ENCODE assay signal across 23 mouse cellular contexts in the genomic region with DNA sequence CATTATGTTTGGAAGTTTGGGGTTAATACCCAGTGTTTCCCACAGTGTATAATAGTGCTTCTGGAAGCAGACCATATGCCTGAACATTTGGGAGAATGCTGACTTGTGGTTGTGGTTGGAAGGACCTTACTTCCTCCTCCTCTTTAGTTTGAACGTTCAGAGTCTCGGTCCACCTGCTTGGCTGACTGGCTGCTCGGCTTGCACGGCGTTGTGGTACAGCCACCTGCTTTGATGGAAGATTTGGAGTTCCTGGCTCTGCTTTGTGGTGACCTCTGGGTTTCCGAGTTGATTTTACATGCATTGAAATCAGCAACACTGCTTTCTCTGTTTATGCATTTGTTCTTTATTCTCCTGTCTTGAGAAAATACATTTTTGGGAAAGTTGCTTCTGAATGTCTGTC.
A peak's percentile ranks its signal among the peaks of the same experiment; 100 is the strongest.
DNase-seq lines count a peak whose midpoint lies in the region; ATAC-seq and TF ChIP-seq lines count a peak whose summit lies in the region.
"Had no signal": no experiment of that assay in that cellular context is flagged by ENCODE, and none has a peak within 500 bp of the region (broad histone marks: within the 10 kb centered on the region; RNA-seq: fewer than 3 reads in every experiment).

No protein-coding gene starts in this region.

- in situ Hi-C loops in CH12.LX (cut with MboI; ENCODE audit: low pct_ligation_motif_present, low pct_unique_long_range_greater_than_20kb, low sequenced_read_pairs) = no loop called here

- TF ChIP-seq EP300 in CH12.LX (IDR thresholded peaks at IDR 0.05; ENCODE audit: low read length) = 0 out of 2 replicates have a peak, but pooled peaks have one; percentile 7

- TF ChIP-seq RAD21 in CH12.LX (IDR thresholded peaks at IDR 0.05; ENCODE audit: low read depth, low read length) = no peak

- no peak for TF ChIP-seq POLR2A in CH12.LX (IDR thresholded peaks at IDR 0.05; ENCODE audit: low read depth, low read length)

- peaks cover 5 to 53% of the 10 kb centered on the region in 2 experiments for H3K4me1 ChIP-seq in CH12.LX (ENCODE audit: control insufficient read depth in 1 of 2, insufficient read depth in 2 of 2)

- peaks cover 4 to 37% of the 10 kb centered on the region in 2 experiments for H3K36me3 ChIP-seq in CH12.LX (replicated peaks in 1 of 2; ENCODE audit: control insufficient read depth in 1 of 2, insufficient read depth in 1 of 2, low read length in 1 of 2)
- H3K36me3 ChIP-seq: forebrain, embryonic 15.5 days; heart, embryonic 10.5 days; hindbrain, embryonic 12.5 days; midbrain, embryonic 12.5 days had no signal

- ATAC-seq in megakaryocyte, adult 5-6 weeks (ENCODE audit: poor library complexity, severe bottlenecking) = peak; percentile 29; the same call in 1 of the 2 replicates
- ATAC-seq: activated CD4-positive, CD25-positive, alpha-beta regulatory T cell, adult 4 months; forebrain, embryonic 15.5 days had no signal

- no peaks in the 10 kb centered on the region for H3K9me3 ChIP-seq in CH12.LX (replicated peaks; ENCODE audit: low read length)
- H3K9me3 ChIP-seq: forebrain, embryonic 15.5 days; heart, embryonic 10.5 days; hindbrain, embryonic 12.5 days; limb, embryonic 13.5 days; lung, embryonic 15.5 days; midbrain, embryonic 12.5 days had no signal

- H3K9ac ChIP-seq in CH12.LX (ENCODE audit: insufficient read depth, low read depth) = no peak overlapping the region
- H3K9ac ChIP-seq: forebrain, embryonic 15.5 days; hindbrain, embryonic 12.5 days; liver, embryonic 14.5 days; lung, embryonic 15.5 days; midbrain, embryonic 12.5 days had no signal

- H3K27me3 ChIP-seq in CH12.LX (replicated peaks) = no peaks in the 10 kb centered on the region
- H3K27me3 ChIP-seq: forebrain, embryonic 15.5 days; hindbrain, embryonic 12.5 days; limb, embryonic 13.5 days; lung, embryonic 15.5 days; midbrain, embryonic 12.5 days had no signal

- dilution Hi-C loops in CH12.LX (cut with MboI; ENCODE audit: extremely low pct_ligation_motif_present, extremely low pct_unique_long_range_greater_than_20kb, low sequenced_read_pairs) = no loop called here

- H3K4me2 ChIP-seq in CH12.LX (ENCODE audit: insufficient read depth, low read depth, poor library complexity, severe bottlenecking) = no peak overlapping the region
- H3K4me2 ChIP-seq: forebrain, embryonic 15.5 days; hindbrain, embryonic 12.5 days; limb, embryonic 13.5 days; lung, embryonic 15.5 days; midbrain, embryonic 12.5 days had no signal

- H3K4me3 ChIP-seq in CH12.LX (replicated peaks in 1 of 3; ENCODE audit: low read depth in 2 of 3, low read length in 2 of 3, poor library complexity in 1 of 3) = no peak overlapping the region
- H3K4me3 ChIP-seq: forebrain, embryonic 15.5 days; heart, embryonic 10.5 days; hindbrain, embryonic 12.5 days; limb, embryonic 13.5 days; lung, embryonic 15.5 days; midbrain, embryonic 12.5 days had no signal

- DNase-seq in cerebellum, adult 9-11 months = peak; percentile 36
- no peak for DNase-seq in cerebellum, adult 11-12 months
- peak; percentile 42 for DNase-seq in layer of hippocampus, adult 9-11 months
- no peak for DNase-seq in layer of hippocampus, postnatal 10 days (ENCODE audit: low spot score in 2 of 2)
- peak; percentile 31 for DNase-seq in CH12.LX (ENCODE audit: extremely low read depth)
- DNase-seq in lung, postnatal 14 days = no peak
- no peak for DNase-seq in urinary bladder, adult 2 months (ENCODE audit: low spot score)
- DNase-seq: adrenal gland, postnatal 25 days; gastrocnemius, postnatal 36 days; kidney, adult 18-20 months; kidney, postnatal 10 days; spleen, adult 18-20 months; thymus, postnatal 36 days had no signal

- no peaks in the 10 kb centered on the region for H3K79me2 ChIP-seq in CH12.LX (replicated peaks; ENCODE audit: control insufficient read depth, extremely low read depth, insufficient read depth, poor library complexity, severe bottlenecking)

- H3K27ac ChIP-seq in CH12.LX (ENCODE audit: insufficient read depth, low read depth) = no peak overlapping the region
- H3K27ac ChIP-seq: heart, embryonic 10.5 days; hindbrain, embryonic 12.5 days; limb, embryonic 13.5 days; liver, embryonic 14.5 days; lung, embryonic 15.5 days; macrophage; midbrain, embryonic 12.5 days had no signal

- TF ChIP-seq CTCF in CH12.LX (conservative IDR thresholded peaks at IDR 0.05 in 1 of 2, IDR thresholded peaks at IDR 0.05 in 1 of 2; ENCODE audit: low read depth in 2 of 2, low read length in 2 of 2) = no peak

TF ChIP-seq in CH12.LX, 34 proteins besides CTCF, POLR2A, EP300 and RAD21:
- no peak for TF ChIP-seq MXI1 (IDR thresholded peaks at IDR 0.05; ENCODE audit: low read depth, low read length)
- 0 out of 2 replicates have a peak, but pooled peaks have one; percentile 27 for TF ChIP-seq MAX (IDR thresholded peaks at IDR 0.05; ENCODE audit: low read length)

Comparison
In these comparisons a context has a peak if more than half of its experiments do, and no peak if none do; other contexts are left out.
1. DNase-seq: peak in cerebellum, adult 9-11 months (single experiment), layer of hippocampus, adult 9-11 months (single experiment) and CH12.LX (single experiment); none in cerebellum, adult 11-12 months (single experiment), layer of hippocampus, postnatal 10 days (0 of 2), lung, postnatal 14 days (single experiment) and urinary bladder, adult 2 months (single experiment).